ENCODE assay signal across 7 mouse cellular contexts in genomic region chr2:168691774-168692173, GRCm38 (mm10). TPM values are rescaled to one million over a fixed set of nuclear protein-coding genes. Genes with fewer than 3 reads are reported as not detected.
A peak's percentile ranks its signal among the peaks of the same experiment; 100 is the strongest.
DNase-seq lines count a peak whose midpoint lies in the region; ATAC-seq and TF ChIP-seq lines count a peak whose summit lies in the region.

No protein-coding gene starts in this region.

- TF ChIP-seq EP300 in lung, postnatal 0 days (IDR thresholded peaks at IDR 0.05): no peak

- H3K9ac ChIP-seq in lung, postnatal 0 days (replicated peaks; ENCODE audit: low read depth): no peak overlapping the region

- TF ChIP-seq CTCF in C2C12 (IDR thresholded peaks at IDR 0.05; ENCODE audit: control insufficient read depth, insufficient read depth, insufficient read length): peak; percentile 10
- TF ChIP-seq CTCF in lung, postnatal 0 days (IDR thresholded peaks at IDR 0.05): peak; percentile 81

- no peak overlapping the region for H3ac ChIP-seq in C2C12 (ENCODE audit: control insufficient read depth, insufficient read length, low read depth)

- H3K27ac ChIP-seq in lung, postnatal 0 days (ENCODE audit: low read length): no peak overlapping the region

- no peaks in the 10 kb centered on the region for H3K36me3 ChIP-seq in C2C12 (ENCODE audit: control insufficient read depth, insufficient read depth)
- H3K36me3 ChIP-seq in lung, postnatal 0 days (ENCODE audit: insufficient read depth, low read length): no peaks in the 10 kb centered on the region

- no peaks in the 10 kb centered on the region for H3K9me3 ChIP-seq in lung, postnatal 0 days (ENCODE audit: low read length)

- WGBS in lung, postnatal 0 days: 34% methylated on average over 6 of the region's 6 CpGs

- peak; percentile 38 for DNase-seq in Muller cell, postnatal 12 days (ENCODE audit: inconsistent ontology term)
- DNase-seq in cerebellum, adult 8-10 months: peak; percentile 62
- DNase-seq in forelimb bud, embryonic 11.5 days (ENCODE audit: low read depth, low spot score): peak; percentile 76
- peak; percentile 16 to 67 for DNase-seq in kidney, adult 8-10 months
- DNase-seq in lung, postnatal 0 days (ENCODE audit: low spot score): peak; percentile 63
- DNase-seq in skeletal muscle tissue, adult 2 months (ENCODE audit: low read depth, low spot score): peak; percentile 39

- no peak overlapping the region for H3K4me2 ChIP-seq in lung, postnatal 0 days (replicated peaks; ENCODE audit: low read depth, low read length)

- H3K4me3 ChIP-seq in C2C12 (ENCODE audit: insufficient read depth, poor library complexity, severe bottlenecking): no peak overlapping the region
- no peak overlapping the region for H3K4me3 ChIP-seq in lung, postnatal 0 days (ENCODE audit: low read depth, low read length)

- no peak for ATAC-seq in lung, postnatal 0 days

- H3K79me2 ChIP-seq in C2C12 (ENCODE audit: control insufficient read depth, insufficient read depth): no peaks in the 10 kb centered on the region

- H3K27me3 ChIP-seq in C2C12 (ENCODE audit: control insufficient read depth, insufficient read depth, insufficient read length): peaks cover 4% of the 10 kb centered on the region
- H3K27me3 ChIP-seq in lung, postnatal 0 days (replicated peaks; ENCODE audit: insufficient read depth, low read length): no peaks in the 10 kb centered on the region

- no peaks in the 10 kb centered on the region for H3K79me3 ChIP-seq in C2C12 (ENCODE audit: low read depth)

- no peaks in the 10 kb centered on the region for H3K4me1 ChIP-seq in lung, postnatal 0 days (ENCODE audit: insufficient read depth, low read depth, low read length)

TF ChIP-seq in C2C12, 6 proteins besides CTCF, POLR2A, EP300 and RAD21:
- TF ChIP-seq MAX (IDR thresholded peaks at IDR 0.05): no peak
- TF ChIP-seq USF1 (IDR thresholded peaks at IDR 0.05; ENCODE audit: low read depth): no peak
- TF ChIP-seq MYOD1 (IDR thresholded peaks at IDR 0.05; ENCODE audit: control insufficient read depth, insufficient read length, low read depth): no peak
- TF ChIP-seq FOSL1 (IDR thresholded peaks at IDR 0.05; ENCODE audit: insufficient read depth, low read length, poor library complexity, severe bottlenecking): no peak
- no peak for TF ChIP-seq CEBPB (IDR thresholded peaks at IDR 0.05; ENCODE audit: low read depth)
- TF ChIP-seq MYOG (IDR thresholded peaks at IDR 0.05; ENCODE audit: control insufficient read depth, extremely low read depth, insufficient read length): no peak

RNA-seq across cellular contexts. Expression of gene Atp9a, which starts 50.4 kb away (rescaled TPM):
- polyA plus RNA-seq in C2C12 (2012; fragmentation: generic; extraction: Trizol): 1.2 TPM
- polyA plus RNA-seq in lung, postnatal 0 days (2015; fragmentation: Nextera tagmentation; extraction: Ambion mirVana): 19.5 and 21.1 TPM in 2 replicates
